21 mouse cellular contexts compared by ENCODE assay signal in the genomic region with DNA sequence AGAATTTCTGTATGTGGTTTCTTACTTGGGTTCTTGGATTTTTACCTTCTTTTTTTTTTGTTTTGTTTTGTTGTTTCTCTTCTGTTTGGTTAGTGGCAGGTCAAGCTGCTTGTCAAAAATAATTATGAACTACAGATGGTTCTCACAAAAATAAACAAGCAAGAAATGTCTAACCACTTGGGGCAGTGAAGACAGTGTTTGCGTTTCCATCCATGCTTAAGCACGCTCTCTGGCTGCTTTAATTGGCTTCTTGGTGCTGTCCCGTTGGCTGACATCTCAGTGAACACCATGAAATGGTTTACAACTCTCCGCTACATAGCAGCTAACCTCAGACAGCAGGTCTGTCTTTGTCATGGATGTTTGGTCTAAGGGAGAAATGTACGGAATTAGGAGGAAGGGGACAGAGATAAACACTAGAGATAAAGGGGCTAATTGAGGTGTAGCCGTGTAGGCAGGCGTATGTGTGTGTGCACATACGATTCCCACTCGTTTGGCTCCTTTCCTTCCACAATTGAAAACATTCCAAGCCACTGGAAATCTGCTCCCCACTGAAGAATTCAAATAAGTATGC. TPM values are rescaled to one million over a fixed set of nuclear protein-coding genes. Genes with fewer than 3 reads are reported as not detected.
DNase-seq lines count a peak whose midpoint lies in the region; ATAC-seq and TF ChIP-seq lines count a peak whose summit lies in the region.
"Had no signal": no experiment of that assay in that cellular context is flagged by ENCODE, and none has a peak within 500 bp of the region (broad histone marks: within the 10 kb centered on the region; RNA-seq: fewer than 3 reads in every experiment).

No protein-coding gene starts in this region.

- no peaks in the 10 kb centered on the region for H3K4me1 ChIP-seq in forebrain, postnatal 0 days (ENCODE audit: insufficient read depth)
- no peaks in the 10 kb centered on the region for H3K4me1 ChIP-seq in forebrain, embryonic 13.5 days
- H3K4me1 ChIP-seq in limb, embryonic 15.5 days = peaks cover 9% of the 10 kb centered on the region
- H3K4me1 ChIP-seq in limb, embryonic 10.5 days = peaks cover 36% of the 10 kb centered on the region
- no peaks in the 10 kb centered on the region for H3K4me1 ChIP-seq in midbrain, postnatal 0 days (ENCODE audit: insufficient read depth, low read length)
- H3K4me1 ChIP-seq in midbrain, embryonic 14.5 days (ENCODE audit: control insufficient read depth, insufficient read depth, low read length) = 0 out of 2 replicates have a peak, but pooled peaks cover 3% of the 10 kb centered on the region
- H3K4me1 ChIP-seq: forebrain, embryonic 15.5 days; heart, embryonic 15.5 days; stomach, embryonic 15.5 days had no signal

- ATAC-seq in forebrain, postnatal 0 days = no peak
- ATAC-seq in forebrain, embryonic 13.5 days = no peak
- no peak for ATAC-seq in limb, embryonic 15.5 days (ENCODE audit: insufficient number of reproducible peaks, low FRiP score, low TSS enrichment, low read depth)
- no peak for ATAC-seq in midbrain, postnatal 0 days (ENCODE audit: low FRiP score)
- no peak for ATAC-seq in midbrain, embryonic 14.5 days (ENCODE audit: low FRiP score, low TSS enrichment)
- ATAC-seq: forebrain, embryonic 15.5 days; midbrain, embryonic 16.5 days had no signal

- DNase-seq in forebrain, postnatal 0 days = no peak
- DNase-seq in limb, embryonic 10.5 days (ENCODE audit: low spot score) = no peak
- DNase-seq in midbrain, postnatal 0 days (ENCODE audit: low spot score) = peak; percentile 13
- DNase-seq in midbrain, embryonic 14.5 days = no peak
- DNase-seq in splenic B cell, adult 2 months (ENCODE audit: low read depth, low spot score) = peak; percentile 36
- DNase-seq in right cerebral cortex, postnatal 10 days (ENCODE audit: low spot score in 2 of 2) = no peak
- DNase-seq: adrenal gland, postnatal 25 days; cerebellum, adult 11-12 months; cerebellum, postnatal 25 days; gastrocnemius, postnatal 25 days; kidney, adult 9 months; lung, adult 18-20 months; right cerebral cortex, postnatal 4 days; thymus, adult 2 months had no signal

- H3K27ac ChIP-seq in forebrain, postnatal 0 days (ENCODE audit: low read depth, low read length) = no peak overlapping the region
- H3K27ac ChIP-seq in forebrain, embryonic 13.5 days = no peak overlapping the region
- peak overlapping the region; percentile 38; the same call in 1 of the 2 replicates for H3K27ac ChIP-seq in limb, embryonic 15.5 days
- H3K27ac ChIP-seq in limb, embryonic 10.5 days = no peak overlapping the region
- H3K27ac ChIP-seq in midbrain, postnatal 0 days (ENCODE audit: low read depth, low read length) = no peak overlapping the region
- H3K27ac ChIP-seq in midbrain, embryonic 14.5 days (replicated peaks; ENCODE audit: low read depth, low read length) = no peak overlapping the region
- H3K27ac ChIP-seq: forebrain, embryonic 15.5 days; heart, embryonic 15.5 days; limb, embryonic 13.5 days; stomach, embryonic 15.5 days had no signal

- TF ChIP-seq CTCF in forebrain, postnatal 0 days (IDR thresholded peaks at IDR 0.05; ENCODE audit: low read depth) = peak; percentile 30
- peak; percentile 14; the same call in 1 of the 2 replicates for TF ChIP-seq CTCF in midbrain, postnatal 0 days (IDR thresholded peaks at IDR 0.05)

- H3K9me3 ChIP-seq in forebrain, postnatal 0 days (ENCODE audit: low read length) = no peaks in the 10 kb centered on the region
- no peaks in the 10 kb centered on the region for H3K9me3 ChIP-seq in forebrain, embryonic 13.5 days (replicated peaks)
- no peaks in the 10 kb centered on the region for H3K9me3 ChIP-seq in limb, embryonic 15.5 days
- H3K9me3 ChIP-seq in limb, embryonic 10.5 days (replicated peaks) = no peaks in the 10 kb centered on the region
- H3K9me3 ChIP-seq in midbrain, postnatal 0 days (ENCODE audit: low read length) = no peaks in the 10 kb centered on the region
- no peaks in the 10 kb centered on the region for H3K9me3 ChIP-seq in midbrain, embryonic 14.5 days (ENCODE audit: control insufficient read depth, low read length)
- H3K9me3 ChIP-seq: forebrain, embryonic 15.5 days; heart, embryonic 15.5 days; limb, embryonic 13.5 days; stomach, embryonic 15.5 days had no signal

- H3K4me2 ChIP-seq in forebrain, postnatal 0 days (ENCODE audit: low read depth) = no peak overlapping the region
- no peak overlapping the region for H3K4me2 ChIP-seq in forebrain, embryonic 13.5 days
- no peak overlapping the region for H3K4me2 ChIP-seq in limb, embryonic 15.5 days
- no peak overlapping the region for H3K4me2 ChIP-seq in midbrain, postnatal 0 days (ENCODE audit: low read depth, low read length, poor library complexity, severe bottlenecking)
- no peak overlapping the region for H3K4me2 ChIP-seq in midbrain, embryonic 14.5 days (ENCODE audit: low read length)
- H3K4me2 ChIP-seq: forebrain, embryonic 15.5 days; heart, embryonic 15.5 days; limb, embryonic 13.5 days; stomach, embryonic 15.5 days had no signal

- H3K27me3 ChIP-seq in forebrain, postnatal 0 days (ENCODE audit: insufficient read depth, low read length) = no peaks in the 10 kb centered on the region
- no peaks in the 10 kb centered on the region for H3K27me3 ChIP-seq in forebrain, embryonic 13.5 days
- no peaks in the 10 kb centered on the region for H3K27me3 ChIP-seq in limb, embryonic 15.5 days
- no peaks in the 10 kb centered on the region for H3K27me3 ChIP-seq in limb, embryonic 10.5 days (ENCODE audit: low read depth, poor library complexity, severe bottlenecking)
- no peaks in the 10 kb centered on the region for H3K27me3 ChIP-seq in midbrain, postnatal 0 days (ENCODE audit: insufficient read depth, low read length)
- H3K27me3 ChIP-seq in midbrain, embryonic 14.5 days (ENCODE audit: control insufficient read depth, insufficient read depth, low read length) = no peaks in the 10 kb centered on the region
- no peaks in the 10 kb centered on the region for H3K27me3 ChIP-seq in splenic B cell, adult 2 months (ENCODE audit: control insufficient read depth, insufficient read depth, low read length, poor library complexity, severe bottlenecking)
- H3K27me3 ChIP-seq: forebrain, embryonic 15.5 days; limb, embryonic 13.5 days; stomach, embryonic 15.5 days had no signal

- H3K4me3 ChIP-seq in forebrain, postnatal 0 days (ENCODE audit: low read depth, low read length) = no peak overlapping the region
- no peak overlapping the region for H3K4me3 ChIP-seq in forebrain, embryonic 13.5 days
- H3K4me3 ChIP-seq in limb, embryonic 15.5 days = no peak overlapping the region
- no peak overlapping the region for H3K4me3 ChIP-seq in limb, embryonic 10.5 days
- no peak overlapping the region for H3K4me3 ChIP-seq in midbrain, postnatal 0 days (ENCODE audit: low read depth, low read length)
- no peak overlapping the region for H3K4me3 ChIP-seq in midbrain, embryonic 14.5 days (replicated peaks; ENCODE audit: low read depth, low read length)
- H3K4me3 ChIP-seq: forebrain, embryonic 15.5 days; heart, embryonic 15.5 days; limb, embryonic 13.5 days; stomach, embryonic 15.5 days had no signal

- no peak overlapping the region for H3K9ac ChIP-seq in forebrain, postnatal 0 days
- H3K9ac ChIP-seq in forebrain, embryonic 13.5 days = no peak overlapping the region
- no peak overlapping the region for H3K9ac ChIP-seq in limb, embryonic 15.5 days
- no peak overlapping the region for H3K9ac ChIP-seq in midbrain, postnatal 0 days (replicated peaks; ENCODE audit: low read length, poor library complexity, severe bottlenecking)
- no peak overlapping the region for H3K9ac ChIP-seq in midbrain, embryonic 14.5 days (replicated peaks; ENCODE audit: low read length)
- H3K9ac ChIP-seq: forebrain, embryonic 15.5 days; heart, embryonic 15.5 days; limb, embryonic 13.5 days; stomach, embryonic 15.5 days had no signal

- H3K36me3 ChIP-seq in forebrain, postnatal 0 days (ENCODE audit: insufficient read depth) = no peaks in the 10 kb centered on the region
- no peaks in the 10 kb centered on the region for H3K36me3 ChIP-seq in forebrain, embryonic 13.5 days (ENCODE audit: poor library complexity, severe bottlenecking)
- no peaks in the 10 kb centered on the region for H3K36me3 ChIP-seq in limb, embryonic 15.5 days
- H3K36me3 ChIP-seq in limb, embryonic 10.5 days = no peaks in the 10 kb centered on the region
- H3K36me3 ChIP-seq in midbrain, postnatal 0 days (ENCODE audit: insufficient read depth, low read length) = no peaks in the 10 kb centered on the region
- H3K36me3 ChIP-seq in midbrain, embryonic 14.5 days (ENCODE audit: control insufficient read depth, insufficient read depth, low read length) = no peaks in the 10 kb centered on the region
- H3K36me3 ChIP-seq in splenic B cell, adult 2 months (ENCODE audit: control insufficient read depth, insufficient read depth, low read length, poor library complexity, severe bottlenecking) = no peaks in the 10 kb centered on the region
- H3K36me3 ChIP-seq: forebrain, embryonic 15.5 days; heart, embryonic 15.5 days; limb, embryonic 13.5 days; stomach, embryonic 15.5 days had no signal

- 44% methylated on average over 9 of the region's 9 CpGs for WGBS in forebrain, postnatal 0 days
- WGBS in forebrain, embryonic 13.5 days = 65% methylated on average over 9 of the region's 9 CpGs
- WGBS in limb, embryonic 15.5 days = 24% methylated on average over 9 of the region's 9 CpGs
- WGBS in limb, embryonic 10.5 days = 49% methylated on average over 9 of the region's 9 CpGs
- 68% methylated on average over 9 of the region's 9 CpGs for WGBS in midbrain, postnatal 0 days
- WGBS in midbrain, embryonic 14.5 days = 69% methylated on average over 9 of the region's 9 CpGs

RNA-seq across cellular contexts. Expression of gene Nedd9, which starts 2.6 kb away (rescaled TPM):
- 25.5 and 30.5 TPM in 2 replicates for total RNA-seq in forebrain, postnatal 0 days (2014; rRNA removed)
- polyA plus RNA-seq in forebrain, postnatal 0 days (2015; fragmentation: Nextera tagmentation; extraction: Ambion mirVana) = 9.5 and 12.6 TPM in 2 replicates
- 19.5 and 22.2 TPM in 2 replicates for polyA plus RNA-seq in forebrain, embryonic 13.5 days (2015; fragmentation: Nextera tagmentation; extraction: Ambion mirVana)
- 35.1 and 40.1 TPM in 2 replicates for polyA plus RNA-seq in limb, embryonic 15.5 days (2015; fragmentation: Nextera tagmentation; extraction: Ambion mirVana)
- 8.5 and 11.1 TPM in 2 replicates for polyA plus RNA-seq in limb, embryonic 10.5 days (2016; fragmentation: Nextera tagmentation; extraction: Ambion mirVana)
- 19.7 and 20.8 TPM in 2 replicates for total RNA-seq in midbrain, postnatal 0 days (2014; rRNA removed)
- polyA plus RNA-seq in midbrain, postnatal 0 days (2015; fragmentation: Nextera tagmentation; extraction: Ambion mirVana) = 7.8 and 8.2 TPM in 2 replicates
- polyA plus RNA-seq in midbrain, embryonic 14.5 days (2014; fragmentation: Nextera tagmentation; extraction: Ambion mirVana) = 12.8 and 16.3 TPM in 2 replicates

Comparison
In these comparisons a context has a peak if more than half of its experiments do, and no peak if none do; other contexts are left out.
1. DNase-seq: peak in midbrain, postnatal 0 days (single experiment) and splenic B cell, adult 2 months (single experiment); none in forebrain, postnatal 0 days (single experiment), limb, embryonic 10.5 days (single experiment), midbrain, embryonic 14.5 days (single experiment) and right cerebral cortex, postnatal 10 days (0 of 2).